Mouse (Mus musculus) ES-Bruce4 (cell line): Measurements from ENCODE around the gene Psen1. TPM values are rescaled to one million over a fixed set of nuclear protein-coding genes. Genes with fewer than 3 reads are reported as not detected.

ENCODE experiments used
- H3K27ac ChIP-seq: 2 replicates; pipeline ENCODE4 v1.5.1; 2012; ENCODE audit warnings: low read length, inconsistent platforms; ENCODE audit not compliant: insufficient read depth
- H3K27me3 ChIP-seq: 2 replicates; pipeline ENCODE4 v1.6.1; 2012; ENCODE audit warnings: mild to moderate bottlenecking, low read length, inconsistent platforms; ENCODE audit not compliant: control insufficient read depth, poor library complexity, insufficient read depth, severe bottlenecking
- H3K36me3 ChIP-seq: 2 replicates; pipeline ENCODE4 v1.6.1; 2012; ENCODE audit warnings: inconsistent platforms, mild to moderate bottlenecking, low read length, moderate library complexity; ENCODE audit not compliant: control insufficient read depth, poor library complexity, insufficient read depth, severe bottlenecking
- H3K4me1 ChIP-seq: one replicate; pipeline ENCODE4 v1.8.1; 2011; ENCODE audit warnings: low read length; ENCODE audit not compliant: control insufficient read depth, insufficient read depth
- H3K4me3 ChIP-seq: 2 replicates; pipeline ENCODE4 v1.5.1; 2011; ENCODE audit warnings: low read depth, mild to moderate bottlenecking, low read length
- H3K9ac ChIP-seq: 2 replicates; pipeline ENCODE4 v1.6.1; 2012; ENCODE audit warnings: low read depth, mild to moderate bottlenecking, inconsistent platforms; ENCODE audit not compliant: poor library complexity, severe bottlenecking
- H3K9me3 ChIP-seq: replicated peaks from 2 replicates; pipeline ENCODE4 v1.6.1; 2012; ENCODE audit warnings: mild to moderate bottlenecking, low read length, inconsistent platforms; ENCODE audit not compliant: control insufficient read depth, poor library complexity, insufficient read depth, severe bottlenecking
- CTCF ChIP-seq: IDR thresholded peaks from one replicate; pipeline ENCODE4 v1.8.1; 2011; ENCODE audit warnings: low read depth, low read length
- EP300 ChIP-seq: IDR thresholded peaks from 2 replicates; pipeline ENCODE4 v1.6.1; 2011; ENCODE audit warnings: low read depth, low read length; ENCODE audit not compliant: insufficient read depth
- POLR2A ChIP-seq: IDR thresholded peaks from one replicate; pipeline ENCODE4 v1.8.1; 2011; ENCODE audit warnings: low read length; ENCODE audit not compliant: insufficient read depth
- polyA plus RNA-seq: library from polyadenylated mRNA; stranded (reverse); fragments of >200 nt; gene quantifications from 2 replicates; pipeline ENCODE4 v1.2.4, GENCODE M21; 2011; ENCODE audit warnings: low read depth; ENCODE audit not compliant: missing spikeins, insufficient read depth, insufficient read length

Gene Psen1
- polyA plus RNA-seq, 1 experiment = 49.5 TPM

DNA sequence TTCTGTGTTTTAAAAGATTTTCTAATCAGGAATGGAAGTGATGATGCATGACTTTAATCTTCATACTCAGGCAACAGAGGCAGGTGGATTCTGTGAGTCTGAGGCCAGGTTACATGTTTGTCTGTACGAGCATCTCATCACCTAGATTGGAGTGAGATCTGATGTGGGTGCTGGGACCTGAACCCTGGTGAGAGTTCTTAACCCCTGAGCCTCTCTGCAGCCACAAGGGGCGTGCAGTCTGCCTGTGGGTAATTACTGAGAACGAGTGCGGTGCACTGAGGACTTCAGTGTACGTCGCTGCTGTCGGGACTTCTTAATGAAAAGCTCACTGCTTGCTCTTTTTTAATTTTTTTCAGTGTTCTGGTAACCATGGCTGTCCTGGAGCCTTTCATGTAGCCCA, 13.7 kb downstream of the Psen1 start:
- H3K36me3 ChIP-seq = no peaks in the 10 kb centered on the region; the same call in 1 of the 2 replicates
- no peak overlapping the region for H3K27ac ChIP-seq
- H3K4me1 ChIP-seq = no peaks in the 10 kb centered on the region
- no peaks in the 10 kb centered on the region for H3K27me3 ChIP-seq
- TF ChIP-seq POLR2A = no peak
- TF ChIP-seq EP300 = no peak
- no peak for TF ChIP-seq CTCF
- H3K9me3 ChIP-seq = no peaks in the 10 kb centered on the region
- H3K9ac ChIP-seq = no peak overlapping the region
- H3K4me3 ChIP-seq = no peak overlapping the region

DNA sequence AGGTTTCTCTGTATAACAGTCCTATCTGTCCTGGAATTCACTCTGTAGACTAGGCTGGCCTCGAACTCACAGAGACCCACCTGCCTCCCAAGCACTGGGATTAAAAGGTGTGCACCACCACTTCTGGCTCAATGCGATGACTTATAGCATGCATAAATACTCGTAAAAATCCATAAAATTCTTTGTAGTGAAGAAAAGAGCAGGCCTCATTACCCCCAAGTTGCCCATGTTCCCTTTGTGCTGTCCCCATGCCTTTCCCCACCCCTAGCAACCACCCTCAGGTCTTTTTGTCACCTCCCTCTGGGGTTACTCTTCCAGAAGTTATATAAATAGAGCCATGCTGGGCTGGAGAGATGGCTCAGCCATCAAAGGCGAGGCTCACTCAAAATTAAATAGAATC, 14.8 kb downstream of the Psen1 start:
- Histone ChIP-seq H3K27me3 (no peaks in the 10 kb centered on the region), H3K9me3 (no peaks in the 10 kb centered on the region), H3K9ac (no peak overlapping the region), H3K4me3 (no peak overlapping the region), H3K4me1 (no peaks in the 10 kb centered on the region), H3K27ac (no peak overlapping the region), H3K36me3 (no peaks in the 10 kb centered on the region; the same call in 1 of the 2 replicates)
- no peak for TF ChIP-seq EP300
- no peak for TF ChIP-seq POLR2A
- no peak for TF ChIP-seq CTCF

DNA sequence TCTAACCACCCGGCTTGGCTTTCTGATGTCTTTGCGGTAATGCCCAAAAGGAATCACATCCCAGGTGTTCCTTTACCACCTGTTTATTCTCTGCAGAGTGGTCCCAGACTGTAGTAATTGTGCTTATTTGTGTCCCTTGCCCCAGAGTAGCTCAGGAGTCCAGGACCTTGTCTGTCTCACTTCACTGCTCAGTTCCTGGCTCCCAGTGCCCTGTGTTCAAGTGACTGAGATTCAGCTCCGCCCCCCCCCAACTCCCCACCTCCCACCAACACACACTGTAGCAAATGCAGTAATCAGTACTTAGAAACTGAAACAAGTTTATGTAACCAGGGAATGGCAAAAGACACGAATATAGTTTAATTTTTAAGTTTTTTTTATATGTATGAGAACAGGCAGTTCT, 19.0 kb downstream of the Psen1 start:
- Histone ChIP-seq H3K4me1 (no peaks in the 10 kb centered on the region), H3K27ac (no peak overlapping the region), H3K4me3 (no peak overlapping the region), H3K9ac (no peak overlapping the region), H3K9me3 (no peaks in the 10 kb centered on the region), H3K36me3 (peaks cover 1% of the 10 kb centered on the region; the same call in 1 of the 2 replicates), H3K27me3 (no peaks in the 10 kb centered on the region)
- TF ChIP-seq POLR2A (no peak), EP300 (no peak), CTCF (no peak)

DNA sequence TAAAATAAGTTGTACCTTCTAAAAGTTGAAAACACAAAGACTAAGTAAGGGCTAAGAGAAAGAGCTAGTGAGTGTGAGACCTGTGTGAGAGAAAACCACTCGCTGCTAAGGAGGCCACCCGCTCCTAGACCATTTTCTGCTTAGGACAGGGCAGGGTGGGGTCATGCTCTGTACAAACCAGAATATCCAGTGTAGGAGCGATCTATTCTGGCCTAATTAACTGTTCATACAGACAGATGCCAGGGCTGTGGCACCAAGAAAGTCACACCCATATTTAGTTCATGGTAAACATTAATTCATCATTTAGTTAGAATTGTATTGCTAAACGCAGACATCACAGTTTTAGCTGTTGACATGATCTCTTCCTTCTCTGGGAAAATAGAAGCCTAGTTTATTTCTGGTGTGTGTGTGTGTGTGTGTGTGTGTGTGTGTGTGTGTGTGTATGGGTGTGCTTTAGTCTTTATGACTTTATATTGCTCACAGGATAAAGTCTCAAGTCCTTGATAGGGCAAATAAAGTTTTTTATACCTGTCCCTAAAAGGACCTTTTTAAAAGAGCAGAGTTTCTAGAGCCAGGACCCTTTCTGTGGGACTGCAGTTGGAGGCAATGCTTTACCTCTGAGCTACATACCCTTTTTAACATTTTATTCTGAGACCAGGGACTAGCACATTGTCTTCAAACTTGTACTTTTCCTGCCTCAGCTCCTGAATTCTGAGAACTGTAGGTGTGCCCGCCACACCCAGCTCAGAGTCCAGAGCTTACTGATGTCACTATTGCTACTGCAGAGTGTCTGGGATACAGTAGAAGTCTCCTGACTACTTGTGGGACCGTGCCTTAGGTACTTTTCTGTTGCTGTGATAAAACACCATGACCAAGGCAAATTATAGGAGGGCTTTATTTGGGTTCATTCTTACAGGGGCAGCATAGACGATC, 20.5 kb downstream of the Psen1 start:
- no peak overlapping the region for H3K27ac ChIP-seq
- no peak overlapping the region for H3K4me3 ChIP-seq
- no peaks in the 10 kb centered on the region for H3K4me1 ChIP-seq
- H3K27me3 ChIP-seq = no peaks in the 10 kb centered on the region
- H3K9ac ChIP-seq = no peak overlapping the region
- no peak for TF ChIP-seq POLR2A
- peaks cover 5% of the 10 kb centered on the region; the same call in 1 of the 2 replicates for H3K36me3 ChIP-seq
- no peaks in the 10 kb centered on the region for H3K9me3 ChIP-seq

DNA sequence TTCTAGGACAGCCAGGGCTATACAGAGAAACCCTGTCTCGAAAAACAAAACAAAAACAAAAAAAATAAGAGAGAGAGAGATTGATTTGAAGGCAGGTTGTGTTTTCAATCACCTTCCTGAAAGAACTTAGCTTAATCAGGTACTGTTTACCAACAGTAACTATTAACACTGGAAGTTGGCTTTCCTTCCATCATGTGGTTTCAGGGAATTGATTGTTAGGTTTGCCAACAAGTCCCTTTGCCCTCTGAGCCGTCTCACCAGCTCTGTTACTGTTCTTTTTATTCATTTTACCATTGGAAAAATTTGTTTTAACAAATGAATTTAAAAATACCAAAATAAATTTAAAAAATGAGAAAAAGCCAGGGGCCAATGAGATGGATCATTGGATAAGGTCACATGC, 22.0 kb downstream of the Psen1 start:
- peaks cover 11% of the 10 kb centered on the region for H3K36me3 ChIP-seq
- TF ChIP-seq CTCF (no peak), EP300 (no peak), POLR2A (no peak)
- no peaks in the 10 kb centered on the region for H3K4me1 ChIP-seq
- H3K9ac ChIP-seq = no peak overlapping the region
- H3K9me3 ChIP-seq = no peaks in the 10 kb centered on the region
- H3K4me3 ChIP-seq = no peak overlapping the region
- H3K27me3 ChIP-seq = no peaks in the 10 kb centered on the region
- H3K27ac ChIP-seq = no peak overlapping the region

DNA sequence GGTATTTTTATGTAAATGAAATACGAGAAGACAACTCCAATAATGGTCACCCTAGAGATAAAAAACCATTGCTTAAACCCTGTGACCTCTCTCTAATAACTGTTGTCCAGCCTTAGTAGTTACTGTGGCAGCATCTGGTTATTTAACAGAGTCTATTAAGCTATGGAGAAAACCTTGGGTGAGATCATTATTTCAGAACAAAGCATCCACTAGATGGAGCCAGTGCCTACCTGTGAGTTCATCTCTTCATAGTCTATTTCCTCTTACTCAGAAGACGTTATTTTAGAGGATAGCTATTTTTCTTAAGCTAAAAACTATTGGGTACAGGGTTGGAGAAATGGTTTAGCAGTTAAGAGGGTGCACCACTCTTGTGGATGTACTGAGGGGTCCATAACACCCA, 25.8 kb downstream of the Psen1 start:
- no peak for TF ChIP-seq CTCF
- no peak for TF ChIP-seq EP300
- no peak for TF ChIP-seq POLR2A
- Histone ChIP-seq H3K9ac (no peak overlapping the region), H3K4me1 (no peaks in the 10 kb centered on the region), H3K9me3 (no peaks in the 10 kb centered on the region), H3K4me3 (no peak overlapping the region), H3K27me3 (no peaks in the 10 kb centered on the region), H3K27ac (no peak overlapping the region), H3K36me3 (peaks cover 15% of the 10 kb centered on the region)
